Mouse (Mus musculus): ENCODE measurements around the gene Krtcap2. TPM values are rescaled to one million over a fixed set of nuclear protein-coding genes. Genes with fewer than 3 reads are reported as not detected.
A peak's percentile ranks its signal among the peaks of the same experiment; 100 is the strongest.

The Krtcap2 gene
- polyA plus RNA-seq, 1 experiment from 2014 or later, result 30.5 TPM

DNA sequence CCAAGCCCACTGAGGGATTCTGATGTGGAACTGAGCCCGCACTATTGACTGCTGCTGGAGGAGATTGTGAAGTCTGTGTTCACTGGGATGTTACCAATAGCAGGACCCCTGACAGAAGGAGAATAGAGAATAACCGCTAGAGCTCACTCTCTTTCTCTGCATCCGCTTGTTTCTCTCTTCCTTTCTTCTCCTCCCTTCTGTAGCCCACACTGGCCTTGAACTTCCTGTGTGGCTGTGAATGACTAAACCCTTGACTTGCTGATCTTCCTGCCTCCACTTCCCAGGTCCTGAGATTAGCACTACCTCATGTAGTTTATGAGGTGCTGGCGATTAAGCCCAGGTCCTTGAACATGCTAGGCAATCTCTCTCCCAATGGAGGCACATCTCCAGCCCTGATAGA, 1.7 kb downstream of the Krtcap2 start:
- Histone ChIP-seq H3K79me2 (ENCODE audit: inconsistent target) (peaks cover 5% of the 10 kb centered on the region; the same call in 1 of the 2 replicates), H3K4me3 (ENCODE audit: inconsistent target) (peak overlapping the region; percentile 76), H3K36me3 (ENCODE audit: inconsistent target) (no peaks in the 10 kb centered on the region; the same call in 1 of the 2 replicates), H3K27ac (peak overlapping the region; percentile 68)
- WGBS (ENCODE audit: missing documents), result 68% methylated on average over 4 of the region's 4 CpGs

DNA sequence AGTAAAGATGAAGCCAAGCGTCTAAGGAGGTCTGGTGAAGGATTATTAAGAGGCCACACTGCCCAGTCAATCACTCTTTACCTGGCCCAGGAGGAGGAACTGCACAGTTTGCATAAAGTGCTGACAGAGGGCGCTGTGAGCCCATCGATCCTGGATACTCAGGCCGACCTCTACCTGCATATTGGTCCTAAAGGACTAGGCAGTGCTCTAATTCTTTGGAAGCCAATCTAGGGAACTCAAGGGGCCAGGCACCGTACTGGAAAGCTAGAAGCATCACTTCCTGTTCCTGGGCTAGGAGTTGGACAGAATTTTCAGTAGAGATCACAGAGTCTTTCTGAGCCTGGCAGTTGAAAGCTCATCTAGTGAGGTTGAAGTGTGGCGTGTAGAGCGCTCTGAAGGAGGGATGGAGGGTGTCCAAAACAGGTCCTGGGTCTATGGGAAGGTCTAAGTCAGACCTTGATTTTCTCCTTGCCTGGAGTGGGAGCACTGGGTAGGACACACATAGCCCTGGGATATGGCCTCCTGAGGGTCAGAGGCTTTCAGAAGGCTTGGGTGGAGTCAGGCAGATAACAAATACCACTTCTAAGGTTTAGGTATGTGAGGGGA, 4.8 kb downstream of the Krtcap2 start:
- WGBS (ENCODE audit: missing documents), result 12% methylated on average over 7 of the region's 7 CpGs

DNA sequence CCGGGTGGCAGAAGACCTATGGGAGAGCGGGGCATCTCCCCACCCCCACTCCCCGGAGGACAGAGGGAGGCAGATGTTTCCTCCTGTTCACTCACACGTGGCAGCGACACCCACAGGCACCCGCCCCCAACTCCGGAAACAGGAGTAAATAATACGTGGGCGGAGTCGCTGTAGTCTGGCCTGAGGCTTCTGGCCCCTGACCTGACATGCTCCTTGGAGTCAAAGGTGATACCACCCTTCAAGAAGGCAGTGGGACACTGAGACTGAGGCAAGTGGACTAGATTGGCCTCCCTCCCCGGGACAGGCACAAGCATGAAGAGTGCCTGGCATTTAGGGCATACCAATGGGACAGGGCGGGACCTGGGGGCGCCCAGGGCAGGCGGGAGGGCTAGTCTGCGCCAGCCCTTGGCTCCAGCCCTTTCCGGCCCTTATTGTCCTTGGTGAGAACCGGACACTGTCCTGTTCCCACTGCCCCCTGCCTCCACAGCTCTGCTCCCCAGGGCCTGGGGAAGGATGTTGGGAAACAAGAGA, 5.7 kb downstream of the Krtcap2 start:
- H3K27ac ChIP-seq, result no peak overlapping the region
- H3K4me3 ChIP-seq (ENCODE audit: inconsistent target), result no peak overlapping the region

More for the DNA sequence above, 4.8 kb downstream of the Krtcap2 start:
- Histone ChIP-seq H3K4me3 (ENCODE audit: inconsistent target) (no peak overlapping the region), H3K36me3 (ENCODE audit: inconsistent target) (no peaks in the 10 kb centered on the region; the same call in 1 of the 2 replicates), H3K27ac (no peak overlapping the region), H3K79me2 (ENCODE audit: inconsistent target) (peaks cover 5% of the 10 kb centered on the region; the same call in 1 of the 2 replicates)

DNA sequence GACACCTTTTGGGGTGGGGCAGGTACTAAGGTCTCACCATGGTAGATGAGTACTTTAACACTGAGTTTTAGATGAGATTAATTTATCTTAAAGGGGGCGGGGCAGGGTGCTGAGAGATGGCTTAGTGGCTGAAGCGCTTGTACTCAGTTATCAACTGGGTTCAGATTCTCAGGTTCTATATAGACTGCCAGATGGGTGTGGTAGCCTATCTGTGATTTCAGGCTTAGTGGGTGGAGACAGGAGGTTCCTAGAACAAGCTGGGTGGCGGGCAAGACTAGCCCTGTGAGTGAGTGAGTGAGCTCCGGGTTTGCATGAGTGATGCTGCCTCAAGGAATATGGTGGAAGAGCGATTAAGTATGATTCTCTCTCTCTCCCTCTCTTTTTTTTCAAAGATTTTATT, 9.2 kb downstream of the Krtcap2 start:
- Histone ChIP-seq H3K36me3 (ENCODE audit: inconsistent target) (no peaks in the 10 kb centered on the region), H3K4me3 (ENCODE audit: inconsistent target) (no peak overlapping the region), H3K27ac (no peak overlapping the region), H3K79me2 (ENCODE audit: inconsistent target) (no peaks in the 10 kb centered on the region)
- WGBS (ENCODE audit: missing documents), result 96% methylated on average over 5 of the region's 5 CpGs

More for the DNA sequence above, 5.7 kb downstream of the Krtcap2 start:
- Histone ChIP-seq H3K36me3 (ENCODE audit: inconsistent target) (no peaks in the 10 kb centered on the region; the same call in 1 of the 2 replicates), H3K79me2 (ENCODE audit: inconsistent target) (peaks cover 4% of the 10 kb centered on the region; the same call in 1 of the 2 replicates)
- 9% methylated on average over 17 of the region's 17 CpGs for WGBS (ENCODE audit: missing documents)

DNA sequence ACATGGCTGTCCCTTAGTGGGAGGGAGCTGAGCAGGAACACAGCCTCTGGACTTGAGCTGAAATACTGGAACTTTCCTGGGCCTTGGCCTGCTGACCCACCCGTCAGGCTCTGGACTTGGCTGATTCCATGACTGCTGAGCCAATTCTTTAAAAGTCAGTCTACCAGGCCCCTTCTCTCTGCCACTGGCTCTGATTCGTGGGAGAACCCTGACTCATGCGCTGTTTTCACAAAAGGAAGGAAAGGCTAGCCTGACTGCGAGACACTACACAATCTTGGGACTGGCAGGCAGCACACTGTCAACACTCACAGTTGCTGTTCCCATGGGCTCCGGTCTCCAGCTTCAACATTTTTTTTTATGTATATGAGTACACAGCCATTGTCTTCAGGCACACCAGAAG, 10.4 kb downstream of the Krtcap2 start:
- no peak overlapping the region for H3K27ac ChIP-seq
- WGBS (ENCODE audit: missing documents), result 67% methylated on average over 5 of the region's 5 CpGs
- no peak overlapping the region for H3K4me3 ChIP-seq (ENCODE audit: inconsistent target)

DNA sequence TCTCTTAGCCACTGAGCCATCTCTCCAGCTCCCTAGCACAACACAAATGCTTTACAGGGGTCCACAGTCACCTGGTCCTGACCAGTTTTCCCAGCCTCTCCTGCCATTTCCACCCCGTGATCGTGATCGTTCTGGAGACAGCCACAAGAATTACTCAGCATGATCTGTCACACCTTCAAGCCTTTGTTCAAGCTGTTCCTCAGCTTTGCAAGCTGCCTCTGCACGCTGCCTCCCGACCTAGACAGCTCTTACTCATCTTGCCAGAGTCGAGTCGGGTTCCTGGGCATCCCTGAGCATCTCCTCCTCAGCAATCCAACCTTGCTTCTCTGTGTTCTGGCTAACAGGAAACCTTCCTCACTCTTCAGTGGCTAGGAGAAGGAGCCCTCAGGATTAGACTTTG, 13.3 kb downstream of the Krtcap2 start, which contains the start of gene Dpm3:
Gene Dpm3 (plus strand): TSS at position 283 of the 400 bp plus-strand sequence.
- no peak within 1 kb of the TSS for H3K27ac ChIP-seq
- no peak within 1 kb of the TSS for H3K4me3 ChIP-seq (ENCODE audit: inconsistent target)
- no peaks in the 10 kb centered on the region for H3K79me2 ChIP-seq (ENCODE audit: inconsistent target)
- WGBS (ENCODE audit: missing documents), result 79% methylated on average over 7 of the region's 7 CpGs
- no peaks in the 10 kb centered on the region for H3K36me3 ChIP-seq (ENCODE audit: inconsistent target)

More for the DNA sequence above, 10.4 kb downstream of the Krtcap2 start:
- Histone ChIP-seq H3K36me3 (ENCODE audit: inconsistent target) (no peaks in the 10 kb centered on the region), H3K79me2 (ENCODE audit: inconsistent target) (no peaks in the 10 kb centered on the region)

DNA sequence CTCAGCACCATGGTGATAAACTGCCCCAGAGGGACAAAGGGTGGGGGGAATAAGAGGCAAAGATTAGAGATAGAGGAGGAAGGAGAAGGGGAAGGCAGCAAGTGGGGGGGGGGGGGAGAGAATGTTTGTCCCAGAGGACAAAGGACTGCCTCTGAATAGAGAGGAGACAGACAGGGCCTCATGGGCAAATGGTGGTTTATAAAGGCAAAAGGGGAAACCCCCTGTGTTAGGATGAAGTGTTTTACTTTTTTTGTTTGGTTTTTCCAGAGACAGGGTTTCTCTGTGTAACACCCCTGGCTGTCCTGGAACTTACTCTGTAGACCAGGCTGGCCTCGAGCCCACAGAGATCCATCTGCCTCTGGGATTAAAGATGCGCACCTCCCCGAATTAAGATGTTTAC, 14.4 kb downstream of the Krtcap2 start:
- WGBS (ENCODE audit: missing documents), result 90% methylated on average over 3 of the region's 3 CpGs
- no peaks in the 10 kb centered on the region for H3K79me2 ChIP-seq (ENCODE audit: inconsistent target)
- H3K27ac ChIP-seq, result no peak overlapping the region
- no peak overlapping the region for H3K4me3 ChIP-seq (ENCODE audit: inconsistent target)
- no peaks in the 10 kb centered on the region for H3K36me3 ChIP-seq (ENCODE audit: inconsistent target)

DNA sequence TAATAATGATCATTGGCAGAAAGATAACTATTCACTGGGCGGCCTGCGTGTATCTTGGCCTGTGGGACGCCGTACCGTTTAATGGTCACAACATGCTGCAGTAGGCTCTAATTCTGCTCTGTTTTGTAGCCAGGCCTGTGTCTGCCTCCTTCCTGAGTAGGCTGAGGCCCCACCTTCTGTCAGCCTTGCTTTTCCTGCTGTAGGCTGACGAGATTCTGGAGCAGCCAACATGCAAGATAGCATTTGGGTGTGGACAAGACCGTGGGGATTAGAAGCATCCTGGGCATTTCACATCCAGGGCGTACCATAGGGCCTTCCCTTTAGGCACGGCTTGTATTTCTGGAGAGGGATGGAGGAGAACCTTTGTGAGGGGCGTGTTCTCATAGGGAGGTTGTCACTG, 16.7 kb downstream of the Krtcap2 start:
- no peaks in the 10 kb centered on the region for H3K36me3 ChIP-seq (ENCODE audit: inconsistent target)
- H3K27ac ChIP-seq, result no peak overlapping the region
- 63% methylated on average over 10 of the region's 10 CpGs for WGBS (ENCODE audit: missing documents)
- peaks cover 10% of the 10 kb centered on the region; the same call in 1 of the 2 replicates for H3K79me2 ChIP-seq (ENCODE audit: inconsistent target)
- no peak overlapping the region for H3K4me3 ChIP-seq (ENCODE audit: inconsistent target)

DNA sequence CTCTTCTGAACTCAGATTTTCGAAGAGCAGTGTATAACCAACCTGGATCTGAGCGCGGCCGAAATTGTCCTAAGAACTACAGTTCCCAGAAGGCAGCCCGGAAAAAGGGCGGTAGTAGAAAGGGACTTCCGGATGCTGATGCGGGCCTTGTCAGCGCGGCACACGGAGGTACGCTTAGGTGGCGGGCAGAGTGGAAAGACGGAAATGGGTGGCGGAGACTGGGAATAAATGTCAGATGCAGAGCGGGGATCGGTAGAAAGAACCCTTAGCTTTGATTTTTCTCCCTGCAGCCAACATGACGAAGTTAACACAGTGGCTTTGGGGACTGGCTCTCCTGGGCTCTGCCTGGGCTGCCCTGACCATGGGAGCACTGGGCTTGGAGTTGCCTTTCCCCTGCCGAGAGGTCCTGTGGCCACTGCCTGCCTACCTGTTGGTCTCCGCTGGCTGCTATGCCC, 20.7 kb downstream of the Krtcap2 start:
- peak overlapping the region; percentile 52 for H3K27ac ChIP-seq
- H3K36me3 ChIP-seq (ENCODE audit: inconsistent target), result no peaks in the 10 kb centered on the region
- peaks cover 11% of the 10 kb centered on the region; the same call in 1 of the 2 replicates for H3K79me2 ChIP-seq (ENCODE audit: inconsistent target)
- peak overlapping the region; percentile 91 for H3K4me3 ChIP-seq (ENCODE audit: inconsistent target)
- WGBS (ENCODE audit: missing documents), result under 1% methylated on average over 20 of the region's 20 CpGs

DNA sequence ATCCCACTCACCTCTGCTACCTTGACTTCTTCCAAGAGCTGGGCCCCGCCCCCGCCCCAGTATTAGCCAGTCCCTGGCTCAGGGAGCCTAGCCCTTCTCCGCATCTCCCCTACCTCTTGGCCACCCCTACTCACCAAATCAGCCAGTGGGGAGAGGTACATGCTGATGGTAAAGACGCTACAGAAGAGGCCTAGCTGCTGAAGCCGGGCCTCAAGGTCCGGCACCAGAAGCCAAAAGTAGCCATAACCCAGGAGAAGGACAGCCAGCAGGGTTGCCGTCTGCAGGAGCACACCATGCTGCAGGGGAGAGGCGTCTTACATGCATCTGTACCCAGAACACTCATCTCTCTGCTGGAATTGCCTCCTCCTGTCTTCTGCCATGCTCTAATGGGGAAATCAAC, 23.1 kb downstream of the Krtcap2 start:
- H3K36me3 ChIP-seq (ENCODE audit: inconsistent target), result no peaks in the 10 kb centered on the region
- H3K27ac ChIP-seq, result no peak overlapping the region
- H3K79me2 ChIP-seq (ENCODE audit: inconsistent target), result peaks cover 11% of the 10 kb centered on the region; the same call in 1 of the 2 replicates
- no peak overlapping the region for H3K4me3 ChIP-seq (ENCODE audit: inconsistent target)
- 98% methylated on average over 8 of the region's 8 CpGs for WGBS (ENCODE audit: missing documents)

DNA sequence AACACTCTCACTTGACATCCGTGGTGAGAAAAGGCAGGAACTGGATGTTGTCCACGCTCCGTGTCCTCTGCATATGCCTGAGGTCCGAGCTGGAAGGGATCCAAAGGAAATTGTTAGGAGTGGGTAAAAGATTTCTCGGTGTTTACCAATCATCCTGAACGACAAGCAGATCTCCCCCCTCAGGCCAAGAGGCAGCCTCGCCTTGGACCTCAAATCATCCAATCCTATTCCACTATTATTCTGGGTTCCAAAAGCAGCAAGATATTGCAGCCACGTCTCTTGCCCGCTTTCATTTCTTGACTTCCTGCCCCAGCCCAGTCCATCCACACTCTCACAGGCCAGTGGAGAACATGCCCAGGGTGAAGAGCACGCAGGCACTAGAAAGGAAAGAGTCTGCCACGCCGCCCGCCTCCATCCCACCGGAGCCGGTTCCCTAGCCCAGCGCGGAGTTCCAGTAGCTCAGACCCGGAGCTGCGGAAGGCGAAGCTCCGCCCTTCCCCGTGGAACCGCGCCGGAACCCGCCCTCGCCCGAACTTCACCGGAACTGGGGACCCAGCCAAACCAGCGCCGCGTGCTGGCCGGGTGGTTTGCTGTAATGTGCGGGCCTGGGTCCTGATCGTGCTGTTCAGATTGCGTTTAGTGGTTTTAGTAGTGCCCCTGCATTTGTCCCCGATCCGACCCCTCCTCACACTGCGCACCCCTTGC, 24.4 kb downstream of the Krtcap2 start, which contains the start of gene Slc50a1:
Gene Slc50a1 (minus strand): TSS at position 520 of the 705 bp plus-strand sequence.
- Histone ChIP-seq H3K79me2 (ENCODE audit: inconsistent target) (peaks cover 11% of the 10 kb centered on the region; the same call in 1 of the 2 replicates), H3K36me3 (ENCODE audit: inconsistent target) (no peaks in the 10 kb centered on the region), H3K27ac (peak within 1 kb of the TSS; percentile 45; the same call in 1 of the 2 replicates), H3K4me3 (ENCODE audit: inconsistent target) (peak within 1 kb of the TSS; percentile 73)
- WGBS (ENCODE audit: missing documents), result under 1% methylated on average over 39 of the region's 39 CpGs

DNA sequence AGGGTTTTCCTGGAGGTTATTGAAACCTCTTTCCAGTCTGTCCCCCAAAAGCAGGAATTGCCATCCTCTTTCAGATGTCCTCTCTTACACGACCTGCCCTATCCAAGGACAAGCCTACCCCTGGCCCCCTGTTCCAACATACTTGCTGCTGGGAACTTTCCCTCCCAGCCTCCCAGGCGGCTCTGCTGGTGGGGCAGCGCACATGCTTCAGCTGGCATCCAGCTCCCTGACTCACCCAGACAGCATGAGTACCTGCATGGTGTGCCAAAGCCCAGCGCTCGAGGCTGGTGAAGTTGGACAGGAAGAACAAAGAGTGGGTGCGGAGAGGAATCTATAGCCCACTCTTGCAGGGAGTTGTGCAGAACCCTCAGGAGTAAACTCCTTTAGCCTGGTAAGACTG, 25.1 kb downstream of the Krtcap2 start:
- H3K36me3 ChIP-seq (ENCODE audit: inconsistent target), result no peaks in the 10 kb centered on the region
- H3K27ac ChIP-seq, result no peak overlapping the region
- 72% methylated on average over 6 of the region's 6 CpGs for WGBS (ENCODE audit: missing documents)
- peaks cover 11% of the 10 kb centered on the region; the same call in 1 of the 2 replicates for H3K79me2 ChIP-seq (ENCODE audit: inconsistent target)
- peak overlapping the region; percentile 73; the same call in 1 of the 2 replicates for H3K4me3 ChIP-seq (ENCODE audit: inconsistent target)

DNA sequence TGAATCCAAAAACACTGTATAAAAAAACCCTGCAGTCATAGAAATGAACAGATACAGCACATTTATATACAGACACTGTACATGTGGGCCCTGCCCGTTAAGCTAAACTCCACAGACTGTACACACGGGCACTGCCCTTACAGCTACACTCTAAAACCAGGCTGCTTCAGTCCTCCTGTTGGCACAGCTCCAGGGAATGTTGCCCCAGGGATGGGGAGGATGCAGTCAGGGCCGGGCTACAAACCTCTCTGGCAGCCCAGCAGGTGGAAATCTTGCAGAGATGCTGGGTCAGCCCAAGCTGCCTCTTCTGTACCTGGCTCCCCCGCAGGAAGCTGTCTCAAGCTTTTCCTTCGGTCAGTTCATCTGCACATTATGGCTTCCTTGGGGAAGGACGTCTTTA, 26.0 kb downstream of the Krtcap2 start:
- Histone ChIP-seq H3K36me3 (ENCODE audit: inconsistent target) (no peaks in the 10 kb centered on the region), H3K79me2 (ENCODE audit: inconsistent target) (peaks cover 7% of the 10 kb centered on the region; the same call in 1 of the 2 replicates), H3K4me3 (ENCODE audit: inconsistent target) (no peak overlapping the region), H3K27ac (no peak overlapping the region)
- WGBS (ENCODE audit: missing documents), result 98% methylated on average over 6 of the region's 6 CpGs

DNA sequence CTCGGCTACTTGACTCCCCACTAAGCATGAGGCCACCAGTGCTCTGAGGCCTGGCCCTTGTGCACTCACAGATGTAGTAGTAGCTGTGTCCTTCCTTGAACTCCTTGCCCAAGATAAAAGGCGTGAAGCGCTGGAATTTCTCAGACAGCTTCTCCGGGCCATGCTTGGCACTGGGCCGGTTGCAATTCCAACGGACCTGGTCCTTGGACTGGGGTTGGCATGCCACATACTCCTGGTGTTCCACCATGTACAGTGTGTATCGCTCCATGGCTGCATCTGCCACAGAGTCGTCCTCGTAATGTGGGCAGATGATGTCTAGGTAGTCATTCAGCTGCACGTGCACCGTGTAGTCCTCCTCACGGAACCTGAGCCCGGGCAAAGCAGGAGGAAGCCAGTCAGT, 30.3 kb downstream of the Krtcap2 start:
- no peaks in the 10 kb centered on the region for H3K36me3 ChIP-seq (ENCODE audit: inconsistent target)
- no peak overlapping the region for H3K27ac ChIP-seq
- H3K79me2 ChIP-seq (ENCODE audit: inconsistent target), result no peaks in the 10 kb centered on the region
- WGBS (ENCODE audit: missing documents), result 95% methylated on average over 13 of the region's 13 CpGs
- no peak overlapping the region for H3K4me3 ChIP-seq (ENCODE audit: inconsistent target)
